Mouse (Mus musculus): ENCODE measurements at regions not wholly inside any gene's neighbourhood (a gene's known extent, or its start where the extent isn't known, plus 50 kb on each side); places are given as distances from the start of the nearest gene placed in this dataset.

DNA sequence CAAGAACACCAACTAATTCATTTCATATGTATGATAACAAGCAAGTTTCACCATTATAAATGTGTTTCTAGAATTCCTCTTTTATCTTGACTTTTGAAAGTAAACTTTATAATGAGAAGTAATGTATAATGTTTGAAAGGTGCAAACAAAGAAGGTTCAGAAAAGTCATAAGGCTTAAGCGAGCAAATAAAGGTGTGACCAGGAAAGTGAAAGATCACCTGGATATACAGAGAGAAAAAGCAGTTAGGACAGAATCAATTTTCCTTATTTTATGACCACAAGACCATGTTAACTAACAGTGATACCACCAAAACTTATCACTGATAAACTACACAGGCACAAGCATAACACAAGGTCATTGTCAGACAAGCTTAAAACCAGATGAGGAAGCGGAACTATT lies 97.2 kb upstream of the Steap4 start:
- no peak for TF ChIP-seq CTCF (IDR thresholded peaks at IDR 0.05; ENCODE audit: low read depth)
- no peak for TF ChIP-seq EP300 (IDR thresholded peaks at IDR 0.05; ENCODE audit: low read depth)

All from heart, postnatal 0 days (tissue).